Mouse (Mus musculus): ENCODE data around the gene Slc37a3.

DNA sequence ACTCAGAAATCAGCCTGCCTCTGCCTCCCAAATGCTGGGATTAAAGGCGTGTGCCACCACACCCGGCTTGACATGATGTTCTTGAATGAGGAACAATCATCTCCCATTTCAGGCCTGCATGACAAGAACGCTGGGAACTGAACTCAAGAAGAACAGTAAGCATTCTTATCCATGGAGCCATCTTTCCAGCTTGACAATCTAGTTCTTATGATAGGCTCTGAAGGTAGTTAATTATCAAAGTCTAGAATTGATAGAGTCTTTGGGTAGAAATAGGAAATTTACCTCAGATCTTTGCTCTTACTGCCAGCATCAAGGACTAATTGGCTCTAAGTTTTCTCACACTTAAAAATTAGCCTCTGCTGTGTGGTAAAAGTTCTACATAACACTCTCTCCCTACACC is 2.8 kb upstream of the Slc37a3 start:
- no peak for TF ChIP-seq CTCF (IDR thresholded peaks at IDR 0.05; ENCODE audit: insufficient read depth, low read depth, low read length)
- TF ChIP-seq POLR2A (IDR thresholded peaks at IDR 0.05; ENCODE audit: insufficient read depth, low read depth, low read length) = no peak
